Mouse (Mus musculus): Measurements from ENCODE around the gene Gtf3c5. TPM values are rescaled to one million over a fixed set of nuclear protein-coding genes. Genes with fewer than 3 reads are reported as not detected.

Gtf3c5 gene
- total RNA-seq, 4 experiments from 2014 or later = 21.4 to 26.3 (median 23.4) TPM

GRCm38 (mm10) chr2:28607341-28608165, 24.0 kb upstream of the Gtf3c5 start:
- DNase-seq = no peak

GRCm38 (mm10) chr2:28606601-28607340, 23.2 kb upstream of the Gtf3c5 start:
- no peak for DNase-seq

- DNase-seq = no peak
Observed at GRCm38 (mm10) chr2:28605789-28606541, 22.4 kb upstream of the Gtf3c5 start.

- no peak for DNase-seq
Observed at GRCm38 (mm10) chr2:28603542-28603941, 20.0 kb upstream of the Gtf3c5 start.

GRCm38 (mm10) chr2:28601720-28602590, 18.4 kb upstream of the Gtf3c5 start:
- no peak for DNase-seq

GRCm38 (mm10) chr2:28599569-28599900, 16.0 kb upstream of the Gtf3c5 start:
- no peak for DNase-seq

- DNase-seq = no peak
Observed at GRCm38 (mm10) chr2:28598692-28599568, 15.4 kb upstream of the Gtf3c5 start.

- no peak for DNase-seq
Observed at GRCm38 (mm10) chr2:28597733-28598547, 14.4 kb upstream of the Gtf3c5 start.

GRCm38 (mm10) chr2:28596998-28597397, 13.4 kb upstream of the Gtf3c5 start:
- no peak for DNase-seq

- DNase-seq = no peak
Observed at GRCm38 (mm10) chr2:28596021-28596420, 12.5 kb upstream of the Gtf3c5 start.

GRCm38 (mm10) chr2:28592809-28593208, 9.3 kb upstream of the Gtf3c5 start:
- peak; percentile 26 for DNase-seq

GRCm38 (mm10) chr2:28591479-28591878, 7.9 kb upstream of the Gtf3c5 start:
- DNase-seq = no peak

- no peak for DNase-seq
Observed at GRCm38 (mm10) chr2:28588574-28588973, 5.0 kb upstream of the Gtf3c5 start.

- DNase-seq = no peak
Observed at GRCm38 (mm10) chr2:28585730-28586129, 2.2 kb upstream of the Gtf3c5 start.

GRCm38 (mm10) chr2:28585043-28585571, 1.6 kb upstream of the Gtf3c5 start:
- DNase-seq = peak; percentile 51

- peak; percentile 83 for DNase-seq
Observed at GRCm38 (mm10) chr2:28582647-28583353, 751 bp downstream of the Gtf3c5 start.

- no peak for DNase-seq
Observed at GRCm38 (mm10) chr2:28578003-28578402, 5.5 kb downstream of the Gtf3c5 start.

GRCm38 (mm10) chr2:28576815-28577214, 6.7 kb downstream of the Gtf3c5 start:
- DNase-seq = no peak

GRCm38 (mm10) chr2:28575341-28575740, 8.2 kb downstream of the Gtf3c5 start:
- DNase-seq = no peak

Measured in adrenal gland, adult 8-10 months (tissue).